Mouse (Mus musculus): ENCODE measurements at regions not wholly inside any gene's neighbourhood (a gene's known extent, or its start where the extent isn't known, plus 50 kb on each side); places are given as distances from the start of the nearest gene placed in this dataset.

- no peak for DNase-seq
Observed at GRCm38 (mm10) chr7:94798101-94798500, 1372.9 kb upstream of the Tenm4 start.

- no peak for DNase-seq
Observed at GRCm38 (mm10) chr7:94841197-94841596, 1329.8 kb upstream of the Tenm4 start.

- DNase-seq = no peak
Observed at GRCm38 (mm10) chr7:94851360-94851759, 1319.7 kb upstream of the Tenm4 start.

- no peak for DNase-seq
Observed at GRCm38 (mm10) chr7:94856636-94857035, 1314.4 kb upstream of the Tenm4 start.

GRCm38 (mm10) chr7:94890711-94891430 is 1280.2 kb upstream of the Tenm4 start:
- no peak for DNase-seq

GRCm38 (mm10) chr7:94898088-94898487 is 1273.0 kb upstream of the Tenm4 start:
- no peak for DNase-seq

GRCm38 (mm10) chr7:94926547-94927123 is 1244.4 kb upstream of the Tenm4 start:
- DNase-seq = no peak

- DNase-seq = no peak
Observed at GRCm38 (mm10) chr7:94963758-94964299, 1207.2 kb upstream of the Tenm4 start.

GRCm38 (mm10) chr7:94967601-94968000 is 1203.4 kb upstream of the Tenm4 start:
- no peak for DNase-seq

GRCm38 (mm10) chr7:94975037-94975775 is 1195.8 kb upstream of the Tenm4 start:
- DNase-seq = no peak

- peak; percentile 0 for DNase-seq
Observed at GRCm38 (mm10) chr7:94996258-94996657, 1174.8 kb upstream of the Tenm4 start.

GRCm38 (mm10) chr7:95004161-95004560 is 1166.9 kb upstream of the Tenm4 start:
- no peak for DNase-seq

GRCm38 (mm10) chr7:95005403-95005802 is 1165.6 kb upstream of the Tenm4 start:
- no peak for DNase-seq

- DNase-seq = no peak
Observed at GRCm38 (mm10) chr7:95008896-95009430, 1162.1 kb upstream of the Tenm4 start.

- no peak for DNase-seq
Observed at GRCm38 (mm10) chr7:95020285-95020684, 1150.8 kb upstream of the Tenm4 start.

GRCm38 (mm10) chr7:95027915-95028810 is 1142.9 kb upstream of the Tenm4 start:
- DNase-seq = no peak
